Mouse (Mus musculus) layer of hippocampus, postnatal 25 days (tissue): ENCODE measurements around the gene Hbq1a. TPM values are rescaled to one million over a fixed set of nuclear protein-coding genes. Genes with fewer than 3 reads are reported as not detected.

Experiments used
- total RNA-seq, 2 experiments: library from RNA; stranded (reverse); gene quantifications; 2 replicates each; pipeline ENCODE4 v1.2.3; 2021

Hbq1a gene
- total RNA-seq, 2 experiments from 2014 or later = 1.1 TPM; not detected in 1

Other genes starting within 250 kb of the Hbq1a start
- not detected for gene Il9r, start 99.8 kb upstream of the Hbq1a start, total RNA-seq
- 10 to 100 TPM; 21.2 to 26.9 TPM for gene Snrnp25, start 94.7 kb upstream of the Hbq1a start, total RNA-seq
- gene Rhbdf1, start 77.8 kb upstream of the Hbq1a start, total RNA-seq = 10 to 100 TPM; 14.0 to 18.3 TPM
- gene Mpg, start 73.6 kb upstream of the Hbq1a start, total RNA-seq = 10 to 100 TPM; 18.1 to 19.9 TPM
- 10 to 100 TPM; 49.1 to 67.0 TPM for gene Nprl3, start 32.4 kb upstream of the Hbq1a start, total RNA-seq
- gene Hba-x, start 23.7 kb upstream of the Hbq1a start, total RNA-seq = not detected
- gene Hba-a1, start 16.6 kb upstream of the Hbq1a start, total RNA-seq = 100 to 1,000 TPM; 552 to 580 TPM
- gene Hbq1b, start 13.1 kb upstream of the Hbq1a start, total RNA-seq = 1 to 10 TPM; 1.6 to 4.3 TPM
- 100 to 1,000 TPM; 469 to 517 TPM for gene Hba-a2, start 3.6 kb upstream of the Hbq1a start, total RNA-seq
- gene Sh3pxd2b, start 47.8 kb downstream of the Hbq1a start, total RNA-seq = 10 to 100 TPM in 1 of 2 experiments, 1 to 10 TPM in 1; 9.8 to 10.9 TPM
- gene Ubtd2, start 155.3 kb downstream of the Hbq1a start, total RNA-seq = 10 to 100 TPM; 38.2 to 41.4 TPM
- gene Efcab9, start 232.0 kb downstream of the Hbq1a start, total RNA-seq = 1 to 10 TPM; 1.2 TPM
- 1 to 10 TPM; 7.6 to 8.6 TPM for gene Stk10, start 233.2 kb downstream of the Hbq1a start, total RNA-seq